Mouse (Mus musculus): Measurements from ENCODE around the gene Vipr2. TPM values are rescaled to one million over a fixed set of nuclear protein-coding genes. Genes with fewer than 3 reads are reported as not detected.

The Vipr2 gene
- 0.36 TPM for polyA plus RNA-seq (2015; fragmentation: Illumina TruSeq; extraction: RNeasy Lipid Tissue Mini Kit (QIAGEN cat#74804); ENCODE audit: insufficient read depth, low replicate concordance)

GRCm38 (mm10) chr12:116077074-116077854 is at the start of gene Vipr2:
Gene Vipr2, plus strand, starts transcription at chr12:116077726.

GRCm38 (mm10) chr12:116047440-116048377 is 29.8 kb upstream of the Vipr2 start, which contains the start of gene Zfp386:
Gene Zfp386, plus strand, starts transcription at chr12:116047724.

Other genes with a start within 250 kb of the Vipr2 start
- 41.5 TPM for gene Zfp386, start 30.0 kb upstream of the Vipr2 start, polyA plus RNA-seq (2015; fragmentation: Illumina TruSeq; extraction: RNeasy Lipid Tissue Mini Kit (QIAGEN cat#74804); ENCODE audit: insufficient read depth, low replicate concordance)
- gene Wdr60, start 185.3 kb downstream of the Vipr2 start, polyA plus RNA-seq (2015; fragmentation: Illumina TruSeq; extraction: RNeasy Lipid Tissue Mini Kit (QIAGEN cat#74804); ENCODE audit: insufficient read depth, low replicate concordance) = 3.7 TPM
- not detected for gene Gm11027, start 197.7 kb downstream of the Vipr2 start, polyA plus RNA-seq (2015; fragmentation: Illumina TruSeq; extraction: RNeasy Lipid Tissue Mini Kit (QIAGEN cat#74804); ENCODE audit: insufficient read depth, low replicate concordance)
- 85.3 TPM for gene Esyt2, start 203.5 kb downstream of the Vipr2 start, polyA plus RNA-seq (2015; fragmentation: Illumina TruSeq; extraction: RNeasy Lipid Tissue Mini Kit (QIAGEN cat#74804); ENCODE audit: insufficient read depth, low replicate concordance)